20 mouse cellular contexts compared by ENCODE assay signal in the genomic region with DNA sequence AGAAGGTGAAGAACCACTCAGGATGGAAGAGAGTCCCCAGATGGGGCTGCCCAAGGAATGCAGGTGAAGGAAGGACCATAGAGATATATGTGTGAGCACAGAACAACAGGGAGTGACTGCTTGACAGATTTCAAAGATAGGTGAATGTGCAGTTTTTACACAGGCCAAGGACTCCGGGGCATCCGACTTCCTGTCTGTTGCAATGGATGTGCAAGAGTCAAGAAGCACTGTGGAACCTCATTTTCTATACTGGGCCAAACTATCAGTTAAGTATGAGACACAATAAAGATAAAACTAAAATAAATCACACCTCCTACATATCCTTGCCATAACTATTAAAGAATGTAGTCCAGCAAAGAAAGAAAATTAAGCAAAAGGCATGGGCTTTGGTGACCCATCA. TPM values are rescaled to one million over a fixed set of nuclear protein-coding genes. Genes with fewer than 3 reads are reported as not detected.
"Had no signal": no experiment of that assay in that cellular context is flagged by ENCODE, and none has a peak within 500 bp of the region (broad histone marks: within the 10 kb centered on the region; RNA-seq: fewer than 3 reads in every experiment).

No protein-coding gene starts in this region.

- H3K36me3 ChIP-seq: kidney, embryonic 15.5 days; limb, embryonic 13.5 days; midbrain, embryonic 15.5 days had no signal

- H3K4me1 ChIP-seq: midbrain, embryonic 15.5 days had no signal

- H3K9ac ChIP-seq: kidney, embryonic 15.5 days; limb, embryonic 13.5 days; midbrain, embryonic 15.5 days had no signal

- H3K27me3 ChIP-seq: kidney, embryonic 15.5 days; limb, embryonic 13.5 days; midbrain, embryonic 15.5 days had no signal

- H3K4me2 ChIP-seq: kidney, embryonic 15.5 days; limb, embryonic 13.5 days; liver, embryonic 11.5 days; midbrain, embryonic 11.5 days; midbrain, embryonic 15.5 days had no signal

- H3K4me3 ChIP-seq: kidney, embryonic 15.5 days; limb, embryonic 13.5 days; megakaryocyte, embryonic 14.5 days; midbrain, embryonic 15.5 days had no signal

- H3K27ac ChIP-seq: kidney, embryonic 15.5 days; limb, embryonic 13.5 days; midbrain, embryonic 15.5 days; stomach, postnatal 0 days had no signal

- DNase-seq: kidney, adult 18-20 months; kidney, postnatal 25 days; layer of hippocampus, adult 9-11 months; left cerebral cortex, postnatal 4 days; lung, adult 18-20 months; lung, postnatal 36 days; right cerebral cortex, adult 18-20 months; right cerebral cortex, postnatal 25 days; thymus, postnatal 4 days had no signal

- ATAC-seq: inflammation-experienced regulatory T-cells, adult 6 months; midbrain, embryonic 15.5 days had no signal

- H3K9me3 ChIP-seq: kidney, embryonic 15.5 days; limb, embryonic 13.5 days; megakaryocyte, embryonic 14.5 days; midbrain, embryonic 15.5 days had no signal

RNA-seq across cellular contexts. Expression of gene E030018B13Rik, which starts 40.0 kb away (rescaled TPM):
- total RNA-seq: layer of hippocampus, adult 18-20 months; left cerebral cortex, postnatal 4 days had no signal
- polyA plus RNA-seq: kidney, embryonic 15.5 days; liver, embryonic 11.5 days; lung, embryonic 16.5 days; small intestine, adult 2 months; stomach, postnatal 0 days had no signal
